Mouse (Mus musculus): ENCODE measurements around the gene Tmem184b. TPM values are rescaled to one million over a fixed set of nuclear protein-coding genes. Genes with fewer than 3 reads are reported as not detected.
A peak's percentile ranks its signal among the peaks of the same experiment; 100 is the strongest.

Gene Tmem184b
- total RNA-seq, 1 experiment from 2014 or later: 4.2 TPM

DNA sequence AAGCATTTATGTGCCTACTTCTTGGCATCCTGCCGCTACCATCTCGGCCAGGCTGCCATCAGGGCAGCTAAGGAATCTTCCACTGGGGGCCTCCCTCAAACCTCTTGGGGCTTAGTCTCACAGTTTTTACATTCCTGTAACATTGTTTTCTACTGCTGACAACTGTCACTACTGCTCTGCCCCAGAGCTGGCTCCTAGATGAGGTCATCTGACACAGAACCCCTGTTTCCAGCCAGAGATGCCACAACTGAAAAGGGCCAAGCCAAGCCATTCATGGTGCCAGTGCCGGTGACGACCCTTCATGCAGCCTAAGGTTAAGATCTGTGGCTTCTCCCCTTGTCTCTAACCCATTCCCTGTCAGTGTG is 79.6 kb downstream of the Tmem184b start:
- ATAC-seq (replicated peaks; ENCODE audit: low read depth, poor library complexity, severe bottlenecking): no peak

- peak; percentile 34 for ATAC-seq (replicated peaks; ENCODE audit: low read depth, poor library complexity, severe bottlenecking)
These were observed 80.2 kb downstream of the Tmem184b start for GRCm38 (mm10) chr15:79322991-79323790.

- ATAC-seq (replicated peaks; ENCODE audit: low read depth, poor library complexity, severe bottlenecking): no peak
These were observed 80.9 kb downstream of the Tmem184b start for GRCm38 (mm10) chr15:79322281-79322990.

GRCm38 (mm10) chr15:79321733-79322190 is 81.6 kb downstream of the Tmem184b start:
- ATAC-seq (replicated peaks; ENCODE audit: low read depth, poor library complexity, severe bottlenecking): no peak

- ATAC-seq (replicated peaks; ENCODE audit: low read depth, poor library complexity, severe bottlenecking): no peak
These were observed 89.5 kb downstream of the Tmem184b start for GRCm38 (mm10) chr15:79313848-79314369.

Other genes starting within 250 kb of the Tmem184b start
- not detected in 2 replicates for gene Sox10, start 238.3 kb downstream of the Tmem184b start, total RNA-seq (2017)
- gene Pick1, start 174.4 kb downstream of the Tmem184b start, total RNA-seq (2017): 11.3 and 13.0 TPM in 2 replicates
- gene Gm49486, start 174.2 kb downstream of the Tmem184b start, total RNA-seq (2017): not detected in 2 replicates
- not detected in 2 replicates for gene Slc16a8, start 148.8 kb downstream of the Tmem184b start, total RNA-seq (2017)
- gene Baiap2l2, start 118.0 kb downstream of the Tmem184b start, total RNA-seq (2017): not detected in 2 replicates
- 7.8 and 16.9 TPM in 2 replicates for gene Pla2g6, start 75.2 kb downstream of the Tmem184b start, total RNA-seq (2017)
- 5.8 and 11.7 TPM in 2 replicates for gene Maff, start 56.9 kb downstream of the Tmem184b start, total RNA-seq (2017)
- 40.3 and 46.5 TPM in 2 replicates for gene Csnk1e, start 52.0 kb upstream of the Tmem184b start, total RNA-seq (2017)
- gene Kcnj4, start 101.7 kb upstream of the Tmem184b start, total RNA-seq (2017): not detected in 2 replicates
- not detected in 2 replicates for gene Kdelr3, start 112.8 kb upstream of the Tmem184b start, total RNA-seq (2017)
- gene Ddx17, start 143.2 kb upstream of the Tmem184b start, total RNA-seq (2017): 178 and 236 TPM in 2 replicates
- gene Dmc1, start 201.5 kb upstream of the Tmem184b start, total RNA-seq (2017): 1.8 and 2.1 TPM in 2 replicates

All from common myeloid progenitor, adult 5-6 weeks (primary cell).